Mouse (Mus musculus) right cerebral cortex, postnatal 10 days (tissue): ENCODE measurements at regions not wholly inside any gene's neighbourhood (a gene's known extent, or its start where the extent isn't known, plus 50 kb on each side); places are given as distances from the start of the nearest gene placed in this dataset.

Experiments
- DNase-seq, 2 experiments: peaks; one replicate each; pipeline ENCODE4 v3.0.0; 2021; ENCODE audit warnings: low spot score in 2 of 2

DNA sequence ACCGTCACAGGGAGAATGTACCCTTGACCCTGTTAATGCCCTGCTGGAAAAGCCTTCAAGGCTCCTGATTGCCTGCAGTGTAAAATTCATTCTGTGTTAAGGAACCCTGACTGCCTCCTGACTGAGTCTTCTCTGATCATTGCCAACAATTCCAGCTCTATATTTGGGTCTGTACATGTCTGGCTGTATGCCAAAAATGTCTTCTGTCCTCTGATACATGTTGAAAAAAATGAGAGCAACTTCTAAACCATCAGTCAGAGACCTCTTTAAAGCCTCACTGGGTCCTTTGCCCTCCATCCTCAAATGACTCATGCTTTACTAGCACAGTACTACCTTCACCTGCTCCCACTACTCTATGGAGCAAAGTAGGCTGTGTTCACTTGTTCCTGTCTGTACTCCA, 408.3 kb downstream of the Nbas start:
- no peak for DNase-seq

DNA sequence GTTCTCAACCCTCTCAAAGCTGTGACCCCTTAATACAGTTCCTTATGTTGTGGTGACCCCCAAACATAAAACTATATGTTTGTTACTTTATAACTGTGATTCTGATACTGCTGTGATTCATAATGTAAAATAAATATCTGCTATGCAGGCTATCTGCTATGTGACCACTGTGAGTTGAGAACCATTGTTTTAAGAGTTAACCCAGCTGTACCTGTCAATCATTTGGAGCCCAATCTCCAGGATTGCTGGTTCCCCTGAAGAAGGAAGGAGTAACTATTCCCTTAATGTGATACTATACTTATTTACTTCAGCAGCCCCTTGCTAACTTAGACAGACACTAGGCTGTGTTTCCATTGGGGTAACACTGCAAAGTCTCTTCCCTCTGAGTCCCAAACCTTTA, 400.5 kb downstream of the Nbas start:
- no peak for DNase-seq

DNA sequence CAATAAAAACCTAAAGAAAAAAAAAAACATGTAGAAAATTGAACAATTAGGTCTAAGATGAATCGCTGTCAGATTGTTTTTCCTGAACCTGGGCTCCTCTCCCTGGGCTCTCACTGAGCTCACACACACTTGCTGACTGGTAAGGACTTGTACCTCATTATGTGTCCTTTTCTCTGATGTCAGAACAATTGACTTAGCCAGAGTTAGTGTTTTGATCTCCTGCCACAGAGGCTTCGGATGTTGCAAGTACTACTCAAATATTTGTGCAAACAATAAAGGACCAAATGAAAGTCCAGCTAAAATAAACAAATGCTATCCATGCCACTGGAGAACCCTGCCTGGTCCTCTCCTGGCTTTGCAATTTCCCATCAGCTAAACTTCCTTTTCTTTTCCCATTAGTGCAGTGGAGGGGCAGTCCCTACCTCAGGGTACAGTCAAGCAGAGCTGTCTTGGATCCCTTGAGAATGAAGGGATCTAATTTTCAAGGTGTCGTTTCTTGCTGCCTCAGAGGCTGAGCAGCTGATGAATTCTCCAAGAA, 399.6 kb downstream of the Nbas start:
- no peak for DNase-seq

DNA sequence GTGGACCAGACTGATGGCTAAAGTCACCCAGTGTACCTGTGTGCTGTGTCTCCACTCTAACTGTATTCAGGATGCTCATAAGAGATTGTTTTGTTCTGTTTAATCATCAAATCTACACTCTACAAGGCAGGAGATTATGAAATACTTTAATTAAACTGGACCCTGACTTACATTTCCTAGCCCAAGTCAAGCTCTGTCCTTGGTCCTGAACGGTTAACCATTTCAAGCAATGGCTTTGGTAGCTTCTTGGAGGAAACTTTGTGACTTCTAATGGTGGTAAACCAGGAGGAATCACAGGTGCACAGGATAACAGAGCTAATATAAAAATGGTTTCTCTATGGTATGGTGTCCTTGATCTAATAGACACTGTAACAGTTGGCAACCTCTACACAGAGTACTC, 370.4 kb downstream of the Nbas start:
- no peak for DNase-seq
